Mouse (Mus musculus): ENCODE data around the gene Mitf. TPM values are rescaled to one million over a fixed set of nuclear protein-coding genes. Genes with fewer than 3 reads are reported as not detected.

Gene Mitf
- polyA plus RNA-seq, 1 experiment from 2014 or later, result 1.2 TPM

GRCm38 (mm10) chr6:97868005-97868404, 61.2 kb downstream of the Mitf start:
- Histone ChIP-seq H3K27ac (ENCODE audit: low read length) (no peak overlapping the region), H3K27me3 (replicated peaks; ENCODE audit: control insufficient read depth, insufficient read depth, low read length) (no peaks in the 10 kb centered on the region), H3K4me1 (ENCODE audit: control insufficient read depth, insufficient read depth, low read length) (no peaks in the 10 kb centered on the region), H3K4me2 (ENCODE audit: low read depth, low read length) (no peak overlapping the region), H3K9ac (ENCODE audit: low read depth, low read length) (no peak overlapping the region), H3K4me3 (ENCODE audit: low read length) (no peak overlapping the region), H3K36me3 (ENCODE audit: control insufficient read depth, insufficient read depth, low read length) (no peaks in the 10 kb centered on the region), H3K9me3 (ENCODE audit: control insufficient read depth, low read length) (no peaks in the 10 kb centered on the region)
- no peak for ATAC-seq
- 87% methylated on average over 1 of the region's 1 CpGs for WGBS

GRCm38 (mm10) chr6:97869953-97870352, 63.1 kb downstream of the Mitf start:
- no peak for ATAC-seq

DNA sequence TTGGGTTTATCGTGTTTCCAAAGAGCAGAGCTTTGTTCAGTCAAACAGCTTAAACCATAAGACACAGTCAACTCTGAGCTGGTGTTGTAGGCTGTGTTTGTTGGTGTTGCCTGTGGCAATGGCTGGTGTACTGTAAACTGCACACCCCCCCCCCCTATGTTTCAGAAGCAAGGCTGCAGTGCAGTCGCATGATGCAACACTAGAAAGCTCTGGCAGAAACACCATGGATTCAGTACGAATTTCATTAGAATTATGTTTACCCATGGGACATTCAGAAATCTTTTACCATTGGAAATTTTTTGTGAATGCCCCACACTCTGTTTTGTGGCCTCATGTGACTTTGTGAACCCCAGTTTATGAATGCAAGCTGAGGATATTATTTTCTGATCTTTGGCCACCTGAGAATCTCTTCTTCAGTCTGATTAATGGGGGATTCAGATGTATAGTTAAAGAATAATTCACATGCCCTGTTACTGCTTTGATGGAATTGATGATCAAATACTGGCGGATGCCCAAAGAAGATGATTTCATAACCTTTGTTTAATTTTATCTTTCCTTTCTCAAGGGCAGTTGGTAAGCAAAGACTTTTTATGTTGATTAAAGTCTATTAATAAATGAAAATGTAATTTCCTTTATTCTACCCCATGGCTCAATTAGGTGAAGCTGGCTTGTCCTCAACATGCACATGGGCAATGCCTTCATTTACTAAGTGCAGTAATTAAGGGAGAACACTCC, 64.6 kb downstream of the Mitf start:
- H3K9me3 ChIP-seq (ENCODE audit: control insufficient read depth, low read length), result no peaks in the 10 kb centered on the region
- no peak for ATAC-seq
- no peaks in the 10 kb centered on the region for H3K4me1 ChIP-seq (ENCODE audit: control insufficient read depth, insufficient read depth, low read length)
- H3K27me3 ChIP-seq (replicated peaks; ENCODE audit: control insufficient read depth, insufficient read depth, low read length), result no peaks in the 10 kb centered on the region
- H3K9ac ChIP-seq (ENCODE audit: low read depth, low read length), result no peak overlapping the region
- no peak overlapping the region for H3K4me3 ChIP-seq (ENCODE audit: low read length)
- 91% methylated on average over 4 of the region's 4 CpGs for WGBS
- no peaks in the 10 kb centered on the region for H3K36me3 ChIP-seq (ENCODE audit: control insufficient read depth, insufficient read depth, low read length)
- no peak overlapping the region for H3K4me2 ChIP-seq (ENCODE audit: low read depth, low read length)
- no peak overlapping the region for H3K27ac ChIP-seq (ENCODE audit: low read length)

More at GRCm38 (mm10) chr6:97869953-97870352, 63.1 kb downstream of the Mitf start:
- no peaks in the 10 kb centered on the region for H3K27me3 ChIP-seq (replicated peaks; ENCODE audit: control insufficient read depth, insufficient read depth, low read length)
- no peaks in the 10 kb centered on the region for H3K9me3 ChIP-seq (ENCODE audit: control insufficient read depth, low read length)
- 75% methylated on average over 4 of the region's 4 CpGs for whole genome bisulfite sequencing
- H3K9ac ChIP-seq (ENCODE audit: low read depth, low read length), result no peak overlapping the region
- no peaks in the 10 kb centered on the region for H3K36me3 ChIP-seq (ENCODE audit: control insufficient read depth, insufficient read depth, low read length)
- no peak overlapping the region for H3K4me2 ChIP-seq (ENCODE audit: low read depth, low read length)
- H3K27ac ChIP-seq (ENCODE audit: low read length), result no peak overlapping the region
- H3K4me1 ChIP-seq (ENCODE audit: control insufficient read depth, insufficient read depth, low read length), result no peaks in the 10 kb centered on the region
- H3K4me3 ChIP-seq (ENCODE audit: low read length), result no peak overlapping the region

DNA sequence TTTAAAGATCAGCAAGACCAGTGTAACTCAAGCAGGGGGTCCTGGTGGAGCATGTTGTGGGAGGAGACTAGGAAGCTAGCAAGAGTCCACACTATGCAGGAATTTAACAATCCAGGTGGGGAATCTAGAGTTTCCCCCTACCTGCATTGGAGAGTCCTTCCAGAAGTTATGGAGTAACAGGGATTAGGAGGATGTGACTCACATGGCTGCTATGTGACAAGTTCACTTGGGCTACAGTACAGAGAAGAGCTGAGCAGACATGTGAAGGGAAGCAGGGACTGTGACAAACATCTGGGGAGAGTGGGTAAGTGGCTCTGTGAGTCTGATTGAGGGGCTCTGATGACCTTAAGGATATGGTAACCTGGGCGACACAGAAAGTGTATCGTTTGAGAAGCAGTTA, 66.2 kb downstream of the Mitf start:
- no peaks in the 10 kb centered on the region for H3K27me3 ChIP-seq (replicated peaks; ENCODE audit: control insufficient read depth, insufficient read depth, low read length)
- no peaks in the 10 kb centered on the region for H3K4me1 ChIP-seq (ENCODE audit: control insufficient read depth, insufficient read depth, low read length)
- H3K36me3 ChIP-seq (ENCODE audit: control insufficient read depth, insufficient read depth, low read length), result no peaks in the 10 kb centered on the region
- WGBS, result 60% methylated on average over 2 of the region's 2 CpGs
- H3K27ac ChIP-seq (ENCODE audit: low read length), result no peak overlapping the region
- no peak overlapping the region for H3K9ac ChIP-seq (ENCODE audit: low read depth, low read length)
- no peak overlapping the region for H3K4me2 ChIP-seq (ENCODE audit: low read depth, low read length)
- no peak overlapping the region for H3K4me3 ChIP-seq (ENCODE audit: low read length)
- ATAC-seq, result no peak
- H3K9me3 ChIP-seq (ENCODE audit: control insufficient read depth, low read length), result no peaks in the 10 kb centered on the region

DNA sequence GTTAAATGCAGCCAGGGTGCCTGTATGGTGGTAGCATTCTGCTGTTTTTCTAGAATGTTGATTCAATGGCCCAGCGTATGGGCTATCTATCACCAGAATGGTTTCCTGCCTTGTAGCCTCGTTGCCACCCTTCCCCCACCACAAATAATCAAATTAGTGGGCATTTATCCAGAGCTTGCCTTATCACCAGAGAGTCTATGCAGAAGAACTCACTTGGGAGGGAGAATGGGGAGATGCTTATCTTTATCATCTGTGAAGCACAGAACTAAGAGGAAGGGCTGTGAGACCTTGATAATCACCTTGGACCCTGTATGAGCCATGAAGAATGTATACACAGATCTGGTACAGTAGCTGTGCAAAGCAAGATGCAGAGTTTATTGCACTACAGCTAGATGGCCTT, 70.1 kb downstream of the Mitf start:
- H3K4me2 ChIP-seq (ENCODE audit: low read depth, low read length), result no peak overlapping the region
- no peaks in the 10 kb centered on the region for H3K27me3 ChIP-seq (replicated peaks; ENCODE audit: control insufficient read depth, insufficient read depth, low read length)
- no peaks in the 10 kb centered on the region for H3K4me1 ChIP-seq (ENCODE audit: control insufficient read depth, insufficient read depth, low read length)
- no peak overlapping the region for H3K27ac ChIP-seq (ENCODE audit: low read length)
- ATAC-seq, result no peak
- H3K4me3 ChIP-seq (ENCODE audit: low read length), result no peak overlapping the region
- no peak overlapping the region for H3K9ac ChIP-seq (ENCODE audit: low read depth, low read length)
- H3K9me3 ChIP-seq (ENCODE audit: control insufficient read depth, low read length), result no peaks in the 10 kb centered on the region
- H3K36me3 ChIP-seq (ENCODE audit: control insufficient read depth, insufficient read depth, low read length), result no peaks in the 10 kb centered on the region
- WGBS, result 70% methylated on average over 2 of the region's 2 CpGs

DNA sequence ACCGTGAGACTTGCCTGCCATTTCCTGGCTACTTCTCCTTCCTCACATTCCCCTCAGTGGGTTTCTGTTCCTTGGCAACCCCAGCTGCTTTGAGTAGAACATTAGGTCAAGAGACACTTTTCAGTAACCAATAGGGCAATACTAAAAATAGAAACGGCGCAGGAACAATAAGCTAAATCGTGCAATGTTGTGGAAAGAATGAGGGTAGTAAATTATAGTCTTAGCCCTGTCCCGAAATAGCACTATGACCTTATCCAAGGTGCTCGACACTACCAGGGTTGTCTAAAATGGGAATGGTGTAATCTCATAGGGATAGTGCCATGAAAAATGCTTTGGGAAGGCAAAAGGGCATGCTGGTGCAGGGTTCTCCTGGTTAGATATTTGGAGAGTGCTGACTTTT, 70.6 kb downstream of the Mitf start:
- Histone ChIP-seq H3K9ac (ENCODE audit: low read depth, low read length) (no peak overlapping the region), H3K4me2 (ENCODE audit: low read depth, low read length) (no peak overlapping the region), H3K36me3 (ENCODE audit: control insufficient read depth, insufficient read depth, low read length) (no peaks in the 10 kb centered on the region), H3K9me3 (ENCODE audit: control insufficient read depth, low read length) (no peaks in the 10 kb centered on the region), H3K4me1 (ENCODE audit: control insufficient read depth, insufficient read depth, low read length) (no peaks in the 10 kb centered on the region), H3K27me3 (replicated peaks; ENCODE audit: control insufficient read depth, insufficient read depth, low read length) (no peaks in the 10 kb centered on the region), H3K4me3 (ENCODE audit: low read length) (no peak overlapping the region), H3K27ac (ENCODE audit: low read length) (no peak overlapping the region)
- no peak for ATAC-seq
- 77% methylated on average over 6 of the region's 6 CpGs for WGBS

DNA sequence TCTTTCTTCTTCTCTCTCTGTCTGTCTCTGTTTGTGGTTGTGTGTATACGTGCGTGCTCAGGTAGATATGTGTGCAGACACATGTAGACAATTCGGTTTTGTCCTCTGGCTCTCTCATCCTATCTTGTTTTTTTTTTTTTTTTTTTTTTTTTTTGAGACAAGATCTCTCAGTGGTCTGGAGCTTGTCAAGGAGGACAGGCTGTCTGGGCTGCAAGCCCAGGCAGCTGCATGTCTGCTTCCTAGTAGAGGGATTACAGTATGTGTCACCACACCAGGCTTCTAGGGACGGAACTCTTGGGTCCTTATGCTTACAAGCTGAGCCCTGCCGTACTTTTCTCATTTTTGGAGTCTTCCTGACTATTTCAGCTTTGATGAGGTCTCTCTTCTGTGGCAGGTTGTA, 73.5 kb downstream of the Mitf start:
- H3K4me2 ChIP-seq (ENCODE audit: low read depth, low read length), result no peak overlapping the region
- no peak for ATAC-seq
- H3K27ac ChIP-seq (ENCODE audit: low read length), result no peak overlapping the region
- no peak overlapping the region for H3K9ac ChIP-seq (ENCODE audit: low read depth, low read length)
- H3K27me3 ChIP-seq (replicated peaks; ENCODE audit: control insufficient read depth, insufficient read depth, low read length), result no peaks in the 10 kb centered on the region
- no peak overlapping the region for H3K4me3 ChIP-seq (ENCODE audit: low read length)
- WGBS, result 51% methylated on average over 5 of the region's 5 CpGs
- H3K36me3 ChIP-seq (ENCODE audit: control insufficient read depth, insufficient read depth, low read length), result no peaks in the 10 kb centered on the region
- no peaks in the 10 kb centered on the region for H3K4me1 ChIP-seq (ENCODE audit: control insufficient read depth, insufficient read depth, low read length)
- no peaks in the 10 kb centered on the region for H3K9me3 ChIP-seq (ENCODE audit: control insufficient read depth, low read length)

- H3K27ac ChIP-seq (ENCODE audit: low read length), result no peak overlapping the region
Measured at GRCm38 (mm10) chr6:97881935-97882334, 75.1 kb downstream of the Mitf start.

GRCm38 (mm10) chr6:97882931-97883330, 76.1 kb downstream of the Mitf start:
- no peaks in the 10 kb centered on the region for H3K9me3 ChIP-seq (ENCODE audit: control insufficient read depth, low read length)
- H3K27ac ChIP-seq (ENCODE audit: low read length), result no peak overlapping the region
- H3K27me3 ChIP-seq (replicated peaks; ENCODE audit: control insufficient read depth, insufficient read depth, low read length), result no peaks in the 10 kb centered on the region
- ATAC-seq, result no peak
- WGBS, result 76% methylated on average over 8 of the region's 8 CpGs
- no peak overlapping the region for H3K9ac ChIP-seq (ENCODE audit: low read depth, low read length)
- no peak overlapping the region for H3K4me3 ChIP-seq (ENCODE audit: low read length)
- no peak overlapping the region for H3K4me2 ChIP-seq (ENCODE audit: low read depth, low read length)
- H3K36me3 ChIP-seq (ENCODE audit: control insufficient read depth, insufficient read depth, low read length), result no peaks in the 10 kb centered on the region
- H3K4me1 ChIP-seq (ENCODE audit: control insufficient read depth, insufficient read depth, low read length), result no peaks in the 10 kb centered on the region

More at GRCm38 (mm10) chr6:97881935-97882334, 75.1 kb downstream of the Mitf start:
- Histone ChIP-seq H3K9me3 (ENCODE audit: control insufficient read depth, low read length) (no peaks in the 10 kb centered on the region), H3K4me2 (ENCODE audit: low read depth, low read length) (no peak overlapping the region), H3K4me3 (ENCODE audit: low read length) (no peak overlapping the region), H3K27me3 (replicated peaks; ENCODE audit: control insufficient read depth, insufficient read depth, low read length) (no peaks in the 10 kb centered on the region), H3K9ac (ENCODE audit: low read depth, low read length) (no peak overlapping the region), H3K36me3 (ENCODE audit: control insufficient read depth, insufficient read depth, low read length) (no peaks in the 10 kb centered on the region), H3K4me1 (ENCODE audit: control insufficient read depth, insufficient read depth, low read length) (no peaks in the 10 kb centered on the region)
- 34% methylated on average over 3 of the region's 3 CpGs for WGBS
- no peak for ATAC-seq

DNA sequence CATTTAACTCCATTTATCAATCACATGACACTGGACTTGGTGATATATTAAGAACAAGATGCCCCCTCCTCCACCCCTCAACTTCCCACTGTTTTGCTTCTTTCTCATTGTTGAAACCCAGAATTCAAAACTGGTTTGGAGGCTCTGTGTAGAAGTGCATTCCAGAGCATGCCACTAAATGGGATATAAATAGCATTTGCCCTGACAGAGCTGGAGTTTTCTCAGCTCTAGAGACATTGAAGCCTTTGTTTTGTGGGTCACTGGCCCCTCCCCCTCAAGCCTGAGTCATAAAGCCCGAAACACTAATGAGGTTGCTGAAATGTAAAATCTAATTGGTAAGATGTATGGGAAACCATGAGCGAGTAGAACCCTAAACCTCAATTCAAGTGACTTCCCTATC, 76.6 kb downstream of the Mitf start:
- H3K27ac ChIP-seq (ENCODE audit: low read length), result no peak overlapping the region
- H3K4me1 ChIP-seq (ENCODE audit: control insufficient read depth, insufficient read depth, low read length), result no peaks in the 10 kb centered on the region
- H3K4me3 ChIP-seq (ENCODE audit: low read length), result no peak overlapping the region
- H3K4me2 ChIP-seq (ENCODE audit: low read depth, low read length), result no peak overlapping the region
- 66% methylated on average over 2 of the region's 2 CpGs for WGBS
- H3K9ac ChIP-seq (ENCODE audit: low read depth, low read length), result no peak overlapping the region
- H3K27me3 ChIP-seq (replicated peaks; ENCODE audit: control insufficient read depth, insufficient read depth, low read length), result no peaks in the 10 kb centered on the region
- ATAC-seq, result no peak; the same call in 1 of the 2 replicates
- H3K9me3 ChIP-seq (ENCODE audit: control insufficient read depth, low read length), result no peaks in the 10 kb centered on the region
- no peaks in the 10 kb centered on the region for H3K36me3 ChIP-seq (ENCODE audit: control insufficient read depth, insufficient read depth, low read length)
